ENCODE assay signal across 11 mouse cellular contexts in genomic region chr10:83624841-83625240, GRCm38 (mm10). TPM values are rescaled to one million over a fixed set of nuclear protein-coding genes. Genes with fewer than 3 reads are reported as not detected.
DNase-seq lines count a peak whose midpoint lies in the region.
"Had no signal": no experiment of that assay in that cellular context is flagged by ENCODE, and none has a peak within 500 bp of the region (broad histone marks: within the 10 kb centered on the region; RNA-seq: fewer than 3 reads in every experiment).

No protein-coding gene starts in this region.

- peak; percentile 39 for DNase-seq in gastrocnemius, adult 18-20 months (ENCODE audit: low spot score)
- DNase-seq in gastrocnemius, postnatal 10 days = no peak
- peak; percentile 36 for DNase-seq in lung, postnatal 25 days (ENCODE audit: low spot score)
- no peak for DNase-seq in lung, postnatal 4 days
- peak; percentile 91 for DNase-seq in cerebellum, adult 11-12 months
- DNase-seq in fibroblast of lung, adult 2 months (ENCODE audit: low read depth) = peak; percentile 37
- DNase-seq in layer of hippocampus, postnatal 36 days = no peak
- DNase-seq in left cerebral cortex, adult 9 months (ENCODE audit: low spot score in 2 of 2) = no peak
- DNase-seq: heart, postnatal 10 days; liver, embryonic 13.5 days; retina, postnatal 1 day had no signal

RNA-seq across cellular contexts. Expression of gene Appl2, which starts 23.7 kb away (rescaled TPM):
- total RNA-seq in gastrocnemius, adult 18-20 months (2021) = 10 to 100 TPM; 17.8 to 18.4 TPM
- 10 to 100 TPM; 21.0 to 29.5 TPM for total RNA-seq in gastrocnemius, postnatal 10 days (2021)
- total RNA-seq in layer of hippocampus, postnatal 36 days (2021) = 10 to 100 TPM; 78.0 to 81.1 TPM

Comparison
In these comparisons a context has a peak if more than half of its experiments do, and no peak if none do; other contexts are left out.
1. DNase-seq: peak in gastrocnemius, adult 18-20 months (single experiment), lung, postnatal 25 days (single experiment), cerebellum, adult 11-12 months (single experiment) and fibroblast of lung, adult 2 months (single experiment); none in gastrocnemius, postnatal 10 days (single experiment), lung, postnatal 4 days (0 of 2), layer of hippocampus, postnatal 36 days (0 of 2) and left cerebral cortex, adult 9 months (0 of 2).